Mouse (Mus musculus) urinary bladder, adult 18-20 months (tissue): ENCODE data around the gene Gpr152.

ENCODE experiments used
- DNase-seq, 2 experiments: peaks; one replicate each; pipeline ENCODE4 v3.0.0; 2022; ENCODE audit warnings: low spot score in 2 of 2, mixed read lengths in 2 of 2

The Gpr152 gene

DNA sequence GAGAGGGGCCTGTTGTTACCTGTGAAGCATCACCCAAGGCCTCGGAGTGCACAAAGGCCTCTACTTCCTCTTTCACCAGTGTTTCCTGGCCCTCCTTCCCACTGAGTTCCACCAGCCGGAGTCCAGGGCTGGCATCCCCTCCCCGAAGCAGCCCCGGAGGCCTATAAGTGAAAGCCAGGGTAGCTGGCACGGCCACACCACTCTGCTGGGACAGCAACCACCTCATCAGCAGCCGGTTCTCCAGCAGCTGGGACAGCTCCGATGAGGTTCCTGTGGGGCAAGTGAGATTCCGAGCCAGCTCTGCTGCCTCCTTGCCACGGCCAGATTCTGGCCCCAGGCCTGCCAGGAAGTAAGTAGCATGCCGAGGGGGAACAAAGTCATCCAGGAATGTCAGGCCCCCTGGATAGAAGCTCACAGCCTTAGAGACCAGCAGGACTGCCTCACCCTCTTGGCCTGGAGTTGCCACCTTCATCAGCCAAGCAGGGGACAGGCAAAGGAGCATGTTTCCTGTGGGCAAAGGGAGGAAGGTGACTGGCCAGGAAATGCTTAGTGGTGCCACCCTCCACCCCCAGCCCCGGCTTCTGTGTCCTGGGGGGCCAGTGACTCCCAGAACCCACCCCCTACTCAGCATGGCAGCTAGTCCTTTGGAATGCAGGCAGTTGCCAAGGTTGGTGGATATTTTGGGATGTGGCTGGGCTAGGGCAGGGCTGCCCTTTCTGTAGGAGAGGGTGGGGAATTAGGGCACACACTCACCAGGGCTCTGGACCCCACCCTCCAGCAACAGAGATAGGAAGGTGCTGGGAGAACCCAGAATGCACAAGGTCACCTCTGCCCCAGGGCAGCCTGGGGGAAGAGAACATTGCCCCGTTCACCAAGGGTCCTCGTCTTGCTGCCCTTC lies 32.1 kb downstream of the Gpr152 start:
- no peak for DNase-seq

DNA sequence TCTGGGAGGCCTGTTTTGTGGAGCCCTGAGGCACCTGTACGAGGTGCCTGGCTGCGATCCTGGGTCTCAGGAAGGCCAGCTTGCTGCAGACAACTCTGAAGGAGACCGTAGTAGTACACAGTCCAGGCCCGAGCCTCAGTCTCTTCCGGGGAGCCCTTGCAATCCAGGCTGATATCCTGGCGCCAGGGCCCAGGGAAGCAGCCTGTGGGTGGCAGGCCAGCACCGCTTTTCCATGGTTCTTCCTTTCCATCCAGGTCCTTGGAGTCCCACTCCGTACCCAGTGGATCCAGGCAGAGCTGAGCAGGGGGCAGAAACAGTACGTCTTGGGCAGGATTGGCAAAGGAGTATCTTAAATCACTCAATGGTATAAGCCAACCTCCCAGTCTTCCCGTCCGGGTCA lies 33.3 kb downstream of the Gpr152 start:
- DNase-seq = no peak

DNA sequence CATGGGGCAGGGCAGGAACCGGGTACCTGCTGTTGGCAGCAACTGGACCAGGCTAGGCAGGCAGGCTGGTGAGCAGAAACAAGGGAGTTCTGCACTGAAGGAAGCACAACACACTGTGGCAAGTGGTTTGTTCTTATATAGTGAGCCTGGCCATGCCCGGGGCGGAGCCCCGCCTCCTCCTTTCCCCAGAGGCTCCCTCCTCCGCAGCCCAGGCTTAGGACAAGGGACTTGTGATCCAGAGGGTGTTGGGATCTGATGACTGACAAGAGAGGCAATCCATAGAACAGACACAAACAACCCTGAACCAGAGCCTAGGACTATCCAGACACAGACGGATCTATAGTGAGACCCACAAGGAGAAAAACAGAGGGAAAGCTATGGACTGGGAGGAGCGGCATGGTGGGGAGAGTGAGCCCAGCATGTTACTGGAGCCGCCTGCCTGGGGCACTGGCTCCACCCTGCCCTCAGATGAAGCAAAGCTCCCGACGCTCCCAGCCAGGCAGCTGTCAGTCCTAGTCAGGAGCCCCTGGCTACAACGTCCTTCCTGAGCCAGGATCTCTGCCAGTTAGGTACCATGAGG lies 35.9 kb downstream of the Gpr152 start, which contains the start of gene Carns1:
Gene Carns1, minus strand, starts transcription at position 112 of the 580 bp plus-strand sequence.
- no peak for DNase-seq

- no peak for DNase-seq
Measured at GRCm38 (mm10) chr19:4180411-4180810, 40.8 kb downstream of the Gpr152 start.

GRCm38 (mm10) chr19:4181892-4182291 lies 42.3 kb downstream of the Gpr152 start:
- no peak for DNase-seq

DNA sequence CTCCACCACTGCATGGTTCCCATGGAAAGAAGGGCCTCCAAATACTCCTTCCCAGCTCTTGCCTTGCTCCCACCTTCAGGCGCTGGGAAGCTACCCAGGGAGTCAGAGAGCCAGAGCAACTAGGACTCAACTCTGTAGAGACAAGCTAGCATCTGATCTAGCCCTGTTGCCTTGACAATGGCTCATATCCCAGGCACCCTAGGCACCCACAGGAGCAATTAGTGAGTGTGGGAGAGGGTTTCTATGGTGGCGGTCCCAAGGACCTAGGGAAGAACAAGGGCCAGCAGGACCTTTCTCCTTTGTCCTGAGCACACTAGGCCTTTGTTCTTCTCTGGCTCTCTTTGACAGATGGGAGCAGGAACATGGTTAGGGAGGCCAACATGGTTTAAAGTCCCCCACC lies 44.1 kb downstream of the Gpr152 start:
- DNase-seq = no peak

DNA sequence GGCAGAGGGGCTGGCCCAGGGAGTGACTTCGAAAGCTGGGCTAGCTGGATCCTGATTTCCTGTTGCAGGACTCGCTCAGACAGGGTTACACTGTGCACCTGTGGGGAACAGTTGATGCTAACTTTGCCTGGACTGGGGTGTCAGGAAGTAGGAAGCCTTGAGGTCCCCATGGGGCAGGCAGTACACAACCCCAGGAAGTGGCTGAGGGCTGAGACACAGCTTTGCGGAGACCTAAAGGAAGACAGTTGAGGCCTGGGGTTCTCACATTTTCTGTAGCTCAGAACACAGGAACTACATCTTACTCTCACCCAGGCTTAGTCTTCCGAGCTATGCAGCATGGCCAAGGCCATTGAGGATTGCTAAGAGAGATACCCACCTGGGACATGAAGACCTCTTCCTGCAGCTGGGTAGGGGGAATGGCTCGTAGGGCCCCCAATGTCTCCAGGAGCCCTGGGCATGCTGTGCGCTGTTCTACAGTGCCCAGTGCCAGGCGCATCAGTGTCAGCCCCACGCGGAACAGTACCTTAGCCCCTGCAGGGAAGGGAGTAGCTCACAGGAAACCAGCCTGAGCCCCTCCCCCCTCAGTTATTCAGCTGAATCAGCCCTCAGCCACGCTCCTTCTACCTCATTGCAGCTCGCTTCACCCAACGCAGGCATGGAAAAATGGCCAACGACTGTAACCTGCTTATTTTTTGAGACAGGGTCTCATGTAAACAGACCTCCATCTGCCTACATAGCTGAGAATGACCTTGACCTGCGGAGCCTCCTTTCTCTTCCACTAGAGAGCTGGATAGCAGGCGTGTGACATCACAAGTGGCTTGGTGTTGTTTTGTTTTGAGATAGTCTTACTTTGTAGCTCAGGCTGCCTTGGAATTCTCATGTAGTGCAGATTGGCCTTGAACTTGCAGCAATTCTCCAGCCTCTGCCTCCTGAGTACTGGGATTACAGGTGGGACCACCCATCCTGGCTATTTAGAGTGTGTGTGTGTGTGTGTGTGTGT lies 45.7 kb downstream of the Gpr152 start:
- DNase-seq = no peak

DNA sequence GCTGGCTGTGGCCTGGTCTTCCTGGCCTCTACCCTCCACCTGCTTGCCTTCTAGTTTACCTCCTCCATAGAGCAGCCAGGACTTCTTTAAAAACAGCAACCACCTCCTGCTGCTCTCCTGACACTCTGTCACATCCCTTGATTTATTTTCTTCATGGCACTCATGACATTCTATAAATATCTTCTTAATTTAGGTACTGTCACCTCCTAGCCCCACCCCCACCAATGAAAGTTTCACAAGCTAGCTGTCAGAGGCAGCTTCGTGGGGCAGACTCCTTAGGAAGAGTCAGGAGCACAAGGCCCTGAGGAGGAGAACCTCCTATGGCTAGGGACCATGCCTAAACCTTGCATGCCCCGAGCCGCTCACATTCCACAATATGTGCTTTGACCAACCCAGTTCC lies 47.7 kb downstream of the Gpr152 start:
- no peak for DNase-seq

DNA sequence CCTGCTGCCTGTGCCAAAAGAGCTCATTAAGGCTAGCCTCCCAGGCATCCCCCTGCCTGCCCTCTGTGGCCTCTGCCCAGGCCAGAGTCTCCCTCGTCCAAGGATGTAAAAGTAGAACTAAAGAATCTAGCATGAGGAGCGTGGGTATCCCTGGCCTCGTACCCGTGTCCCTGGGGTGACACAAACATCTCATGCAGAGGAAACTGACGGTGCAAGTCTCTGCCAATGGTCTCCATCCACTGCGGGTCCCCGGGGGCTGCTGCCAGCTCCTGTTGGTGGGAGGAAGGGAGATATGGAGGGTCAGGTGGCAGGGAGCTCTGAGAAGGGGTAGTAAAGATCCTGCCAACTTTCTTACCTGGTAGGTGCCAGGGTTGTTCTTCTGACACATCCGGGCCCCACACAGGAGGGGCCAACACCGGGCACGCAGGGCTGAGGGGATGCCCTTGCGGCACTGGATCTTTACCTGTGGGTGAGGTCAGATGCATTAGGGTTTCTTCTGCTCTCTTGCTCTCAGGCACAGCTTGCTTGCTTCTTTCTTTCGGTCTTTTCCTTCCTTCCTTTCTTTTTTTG lies 49.5 kb downstream of the Gpr152 start:
- DNase-seq = no peak

DNA sequence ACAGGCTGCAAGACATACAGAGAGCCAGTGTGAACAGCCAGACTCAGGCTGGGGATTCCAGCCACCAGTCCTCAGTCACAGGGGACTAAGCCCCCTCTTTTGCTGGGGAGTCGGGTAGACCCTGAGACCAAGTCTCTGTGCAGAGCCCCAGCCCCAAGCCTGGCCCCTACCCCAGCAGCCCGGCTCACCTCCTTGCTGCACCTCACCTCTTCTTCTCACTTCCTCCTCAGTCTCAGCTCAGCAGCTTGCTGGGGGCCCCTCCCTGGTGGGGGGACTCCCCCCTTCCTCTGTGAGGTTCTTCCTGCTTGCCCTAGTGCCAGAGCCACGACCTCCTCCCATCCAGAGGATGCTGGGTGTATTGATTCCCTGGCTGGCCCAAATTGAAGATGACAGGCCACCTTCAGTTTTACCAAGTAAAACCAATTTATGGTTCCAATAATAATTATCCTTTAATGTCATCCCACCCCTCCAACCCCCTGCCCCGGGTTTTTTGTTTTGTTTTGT lies 51.3 kb downstream of the Gpr152 start, which contains the start of gene Tbc1d10c:
Gene Tbc1d10c, minus strand, starts transcription at position 454 of the 504 bp plus-strand sequence.
- no peak for DNase-seq

DNA sequence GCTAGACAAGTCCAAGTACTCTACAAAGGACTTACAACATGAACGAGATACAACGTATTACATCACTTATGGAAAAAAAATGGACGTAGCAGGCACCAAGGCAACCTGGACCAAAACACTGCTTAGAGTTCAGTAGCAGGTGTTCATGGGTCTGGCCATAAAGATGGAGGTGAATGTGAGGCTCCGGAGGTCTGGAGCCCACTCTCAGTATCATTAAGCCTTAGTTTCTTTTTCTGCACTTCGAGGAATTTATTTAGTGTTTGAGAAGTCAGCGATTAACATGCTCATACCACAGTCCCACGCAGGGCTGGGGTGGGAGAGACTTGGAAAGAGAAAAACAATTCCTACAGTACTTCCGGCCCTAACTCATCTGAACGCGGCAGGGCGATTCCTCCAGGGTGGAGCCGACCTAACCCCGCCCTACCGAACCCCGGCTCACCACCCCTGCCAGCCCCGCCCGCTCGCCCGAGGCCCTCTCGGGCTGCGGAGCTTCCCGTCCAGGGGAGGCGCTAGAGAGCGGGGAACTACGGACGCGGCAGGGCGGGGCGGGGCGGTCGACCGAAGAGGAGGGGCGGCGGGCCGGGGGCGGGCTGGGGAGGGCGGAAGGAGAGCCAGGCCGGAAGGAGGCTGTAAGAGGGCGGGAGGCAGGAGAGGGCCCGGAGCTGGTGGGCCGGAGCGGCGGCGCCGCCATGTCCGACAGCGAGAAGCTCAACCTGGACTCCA lies 52.1 kb downstream of the Gpr152 start, which contains the start of gene Ppp1ca:
Gene Ppp1ca, plus strand, starts transcription at position 538 of the 723 bp plus-strand sequence.
- DNase-seq = peak; percentile 90 to 93

DNA sequence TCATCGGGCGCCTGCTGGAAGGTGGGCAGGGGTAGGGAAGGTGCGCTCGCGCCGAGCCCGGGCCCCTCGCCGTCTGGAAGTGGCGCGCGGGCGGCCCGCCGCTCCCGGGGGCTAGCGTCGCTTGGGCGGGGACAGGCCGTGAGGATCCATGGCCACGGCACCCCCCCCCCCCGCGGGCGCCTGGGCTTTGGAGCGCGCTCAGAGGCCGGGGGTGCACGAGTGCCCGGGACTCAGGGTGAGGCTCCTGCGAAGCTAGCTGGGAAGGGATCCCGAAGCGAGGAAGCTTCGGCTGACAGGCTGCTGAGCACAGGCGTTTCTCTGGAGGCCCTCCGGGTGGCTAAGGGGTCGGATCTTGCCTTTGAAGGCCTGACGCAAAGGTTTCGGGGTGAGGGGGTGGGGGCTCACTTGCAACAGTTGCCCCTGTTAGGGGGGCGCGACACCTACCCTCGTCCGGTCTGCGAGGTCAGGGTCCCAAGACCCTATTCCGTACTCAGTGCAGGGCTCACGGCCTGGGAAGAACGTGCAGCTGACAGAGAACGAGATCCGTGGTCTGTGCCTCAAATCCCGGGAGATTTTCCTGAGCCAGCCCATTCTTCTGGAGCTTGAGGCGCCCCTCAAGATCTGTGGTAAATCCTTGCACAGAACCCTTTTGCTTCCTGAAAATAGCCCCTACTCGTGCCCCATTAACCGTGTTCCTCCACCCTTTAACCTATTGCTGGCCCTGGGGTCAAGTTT lies 52.8 kb downstream of the Gpr152 start:
- no peak for DNase-seq

DNA sequence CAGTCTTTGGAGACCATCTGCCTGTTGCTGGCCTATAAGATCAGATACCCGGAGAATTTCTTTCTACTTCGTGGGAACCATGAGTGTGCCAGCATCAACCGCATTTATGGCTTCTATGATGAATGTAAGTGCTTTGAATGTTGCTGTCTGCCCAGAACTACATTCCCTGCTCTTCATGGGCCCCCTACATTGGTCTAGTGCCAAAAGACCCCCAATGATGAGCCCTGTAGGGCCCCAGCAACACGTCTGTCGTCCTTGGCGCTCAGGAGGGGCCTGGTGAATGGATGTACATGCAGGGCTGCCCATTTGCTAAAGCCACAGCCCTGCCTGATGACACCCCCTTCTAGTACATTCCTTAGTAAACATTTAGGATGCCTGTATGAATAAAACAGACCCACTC lies 53.5 kb downstream of the Gpr152 start:
- DNase-seq = no peak

DNA sequence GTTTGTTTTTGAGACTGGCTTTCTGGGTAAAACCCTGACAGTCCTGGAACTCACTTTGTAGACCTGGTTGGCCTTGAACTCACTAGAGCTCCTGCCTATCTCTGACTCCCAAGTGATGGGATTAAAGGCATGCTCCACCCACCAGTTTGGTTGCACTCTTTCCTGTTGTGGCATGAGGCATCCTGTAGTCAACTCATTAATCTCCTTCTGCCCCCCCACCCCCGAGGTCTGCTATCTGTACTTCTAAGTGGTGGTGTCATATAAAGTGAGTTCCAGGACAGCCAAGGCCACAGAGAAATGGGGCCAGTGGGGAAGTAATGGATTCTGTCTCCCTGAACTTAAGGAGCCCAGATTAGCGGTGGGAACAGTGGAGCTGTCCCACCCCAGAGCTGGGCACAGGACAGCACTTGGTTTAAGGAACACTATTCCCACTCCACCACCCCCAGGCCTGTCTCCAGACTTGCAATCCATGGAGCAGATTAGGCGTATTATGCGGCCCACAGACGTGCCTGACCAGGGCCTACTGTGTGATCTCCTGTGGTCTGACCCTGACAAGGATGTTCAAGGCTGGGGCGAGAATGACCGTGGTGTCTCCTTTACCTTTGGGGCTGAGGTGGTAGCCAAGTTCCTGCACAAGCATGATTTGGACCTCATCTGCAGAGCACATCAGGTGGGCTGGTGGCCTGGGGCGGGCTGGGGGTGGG lies 54.6 kb downstream of the Gpr152 start:
- DNase-seq = no peak

DNA sequence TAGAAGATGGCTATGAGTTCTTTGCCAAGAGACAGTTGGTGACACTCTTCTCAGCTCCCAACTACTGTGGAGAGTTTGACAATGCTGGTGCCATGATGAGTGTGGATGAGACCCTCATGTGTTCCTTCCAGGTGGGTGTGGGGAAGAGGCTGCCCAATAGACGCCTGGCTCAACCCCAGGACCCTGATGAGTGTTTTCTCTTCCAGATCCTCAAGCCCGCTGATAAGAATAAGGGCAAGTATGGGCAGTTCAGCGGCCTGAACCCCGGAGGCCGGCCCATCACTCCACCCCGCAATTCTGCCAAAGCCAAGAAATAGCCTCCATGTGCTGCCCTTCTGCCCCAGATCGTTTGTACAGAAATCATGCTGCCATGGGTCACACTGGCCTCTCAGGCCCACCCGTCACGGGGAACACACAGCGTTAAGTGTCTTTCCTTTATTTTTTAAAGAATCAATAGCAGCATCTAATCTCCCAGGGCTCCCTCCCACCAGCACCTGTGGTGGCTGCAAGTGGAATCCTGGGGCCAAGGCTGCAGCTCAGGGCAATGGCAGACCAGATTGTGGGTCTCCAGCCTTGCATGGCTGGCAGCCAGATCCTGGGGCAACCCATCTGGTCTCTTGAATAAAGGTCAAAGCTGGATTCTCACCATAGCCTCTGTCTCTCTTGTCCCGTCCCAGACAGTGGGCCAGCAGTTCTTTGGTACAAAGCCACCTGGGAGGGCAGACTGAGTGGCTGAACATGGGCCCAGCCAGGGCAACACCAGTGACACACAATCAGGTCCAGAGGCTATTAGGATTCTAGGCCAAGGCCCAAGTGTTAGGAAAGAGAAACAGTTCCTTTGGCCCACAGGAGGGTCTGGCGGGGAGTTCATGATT lies 55.4 kb downstream of the Gpr152 start:
- no peak for DNase-seq
